Mouse (Mus musculus) CD8-positive naive resting alpha-beta T cell, adult 2 months (primary cell): ENCODE results near the gene Gm11114.

ENCODE experiments used
- DNase-seq, 2 experiments: peaks; one replicate each; pipeline ENCODE4 v3.0.0; 2022; ENCODE audit warnings: low read depth in 2 of 2, low spot score in 2 of 2

The Gm11114 gene

DNA sequence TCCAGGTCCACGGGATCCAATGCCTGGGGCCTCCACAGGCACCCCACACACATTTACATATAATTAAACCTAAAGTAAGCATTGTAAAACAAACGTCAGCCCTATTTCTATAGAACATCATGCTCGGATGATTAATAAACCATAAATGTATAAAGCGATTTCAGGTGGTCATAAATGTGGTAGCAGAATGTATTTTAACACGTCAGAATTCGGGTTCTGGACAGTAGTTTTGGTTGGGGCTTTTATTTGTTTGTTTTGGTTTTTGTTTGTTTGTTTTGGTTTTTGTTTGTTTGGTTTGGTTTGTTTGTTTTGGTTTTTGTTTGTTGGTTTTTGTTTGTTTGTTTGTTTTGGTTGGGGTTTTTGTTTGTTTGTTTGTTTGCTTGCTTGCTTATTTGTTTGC is at the start of gene Gm11114:
Gene Gm11114 (plus strand): TSS at position 301 of the 400 bp plus-strand sequence.
- no peak for DNase-seq

DNA sequence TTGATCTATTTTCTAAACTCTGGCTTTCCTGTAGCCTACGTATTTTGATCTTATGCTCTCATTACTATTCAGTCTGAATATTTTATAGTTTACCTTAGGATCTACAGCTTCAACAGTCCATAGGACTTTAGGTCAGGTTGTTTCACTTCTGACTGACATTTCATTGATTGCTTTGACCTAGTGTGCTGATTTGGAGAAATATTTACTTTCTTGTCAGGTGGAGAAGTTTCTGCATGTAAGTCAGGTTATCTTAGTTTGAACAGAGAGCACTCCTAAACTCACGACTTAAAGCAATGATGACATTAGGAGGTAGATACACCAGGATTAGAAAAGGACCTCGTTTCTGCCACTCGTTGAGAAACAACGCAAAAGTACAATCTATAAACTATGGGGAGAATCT is 45.7 kb upstream of the Gm11114 start:
- no peak for DNase-seq

DNA sequence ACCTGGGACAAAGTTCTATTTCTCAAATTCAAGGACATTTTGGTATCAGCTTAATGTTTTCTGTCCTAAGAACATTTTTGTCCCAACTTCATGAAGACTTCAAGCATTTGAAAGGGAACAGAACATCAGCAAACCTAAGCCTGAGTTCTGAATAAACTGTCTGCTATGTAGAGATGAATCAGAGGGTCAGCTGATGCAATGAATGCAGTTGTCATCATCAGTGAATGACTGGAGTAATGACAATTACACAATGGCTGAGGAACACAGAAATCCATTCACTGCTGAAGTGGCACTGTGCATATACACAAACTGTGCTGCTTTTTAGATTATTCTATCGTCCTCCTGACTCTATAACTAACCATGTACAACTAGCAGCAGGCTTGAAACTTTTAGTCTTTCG is 38.5 kb upstream of the Gm11114 start:
- no peak for DNase-seq

DNA sequence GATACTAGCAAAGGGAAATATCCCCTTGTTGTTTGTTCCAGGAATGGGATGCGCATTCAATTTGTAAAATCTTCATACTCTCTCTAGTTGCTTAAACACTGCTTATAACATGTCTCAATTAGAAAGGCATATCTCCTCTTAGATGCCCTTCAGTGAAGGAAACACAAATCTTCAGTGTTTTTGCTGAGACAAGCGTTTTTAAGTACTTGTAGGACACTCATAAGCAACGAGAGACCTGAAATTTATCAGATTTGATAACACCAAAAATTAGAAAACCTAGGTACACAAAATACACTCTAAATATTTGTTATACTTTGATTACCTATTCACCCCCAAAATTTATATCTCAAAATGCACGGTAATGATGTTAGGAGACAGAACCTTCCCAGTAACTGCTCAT is 9.7 kb upstream of the Gm11114 start:
- DNase-seq, result no peak

DNA sequence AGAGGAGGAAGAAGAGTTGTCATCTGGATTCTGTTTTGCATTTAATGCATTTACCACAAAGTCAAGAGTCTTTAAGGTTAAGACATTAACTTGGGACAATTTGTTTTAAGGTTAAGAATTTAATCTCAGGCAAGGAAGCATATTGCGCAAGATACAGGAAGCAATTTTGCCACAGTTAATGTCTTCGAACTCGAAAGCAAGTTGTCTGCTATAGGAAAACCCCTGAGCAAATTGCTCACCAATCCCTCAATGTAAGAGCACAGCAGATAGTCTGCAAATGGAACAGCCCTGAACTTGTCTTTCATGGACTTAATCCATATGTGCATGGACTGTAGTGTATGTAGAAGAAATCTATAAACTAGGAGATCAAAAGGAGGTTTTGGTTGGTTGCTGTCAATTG is 9.2 kb upstream of the Gm11114 start:
- no peak for DNase-seq

DNA sequence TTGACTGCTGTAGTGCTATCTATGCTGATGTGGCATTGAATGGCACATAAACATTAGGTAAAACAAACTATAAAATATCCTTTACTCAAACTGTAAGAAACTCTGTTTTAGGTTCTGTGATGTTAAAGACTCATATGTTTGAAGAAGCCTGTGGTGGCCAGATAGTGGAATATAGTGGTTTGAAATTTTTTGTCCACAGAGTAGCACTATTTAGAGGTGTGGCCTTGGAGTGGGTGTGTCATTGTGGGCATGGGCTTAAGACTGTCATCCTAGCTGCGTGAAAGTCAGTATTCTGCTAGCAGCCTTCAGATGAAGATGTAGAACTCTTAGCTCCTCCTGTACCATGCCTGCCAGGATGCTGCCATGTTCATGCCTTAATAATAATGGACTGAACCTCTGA is 3.5 kb downstream of the Gm11114 start:
- no peak for DNase-seq

DNA sequence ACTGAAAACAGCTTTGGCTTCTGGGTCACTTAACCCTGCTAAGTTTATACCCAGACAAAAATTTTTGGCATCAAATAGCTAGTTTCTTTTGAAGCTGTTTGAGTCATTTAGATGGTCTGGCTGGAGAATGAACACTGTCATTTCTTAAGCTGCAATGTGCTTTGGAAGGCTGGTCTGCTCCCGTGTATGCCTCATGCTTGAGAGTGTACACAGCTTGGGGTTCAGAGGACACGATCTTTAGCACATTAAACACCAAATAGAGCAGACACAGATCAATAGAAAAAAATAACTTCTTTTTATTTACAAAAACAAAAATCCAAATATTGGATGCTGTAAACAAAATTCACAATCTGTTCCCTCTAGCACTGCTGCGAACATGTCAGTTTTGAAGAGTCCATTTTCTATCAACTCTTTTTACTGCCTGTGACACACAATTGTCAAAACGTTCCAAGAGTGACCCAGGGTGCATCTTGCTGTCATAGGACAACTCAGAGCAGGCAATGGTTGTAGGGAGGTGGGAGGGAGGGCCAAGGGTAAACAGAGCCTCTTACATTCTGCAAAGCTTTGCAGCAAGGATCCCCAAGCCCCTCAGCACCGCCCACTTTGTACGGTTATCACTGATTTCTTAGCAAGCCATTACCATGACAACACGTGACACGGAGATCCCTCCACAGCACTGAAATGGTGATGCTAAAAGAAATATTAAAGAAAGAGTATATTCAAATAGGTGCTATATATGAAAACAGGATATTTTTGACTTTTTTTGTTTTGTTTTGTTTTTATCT is 7.8 kb downstream of the Gm11114 start:
- no peak for DNase-seq

DNA sequence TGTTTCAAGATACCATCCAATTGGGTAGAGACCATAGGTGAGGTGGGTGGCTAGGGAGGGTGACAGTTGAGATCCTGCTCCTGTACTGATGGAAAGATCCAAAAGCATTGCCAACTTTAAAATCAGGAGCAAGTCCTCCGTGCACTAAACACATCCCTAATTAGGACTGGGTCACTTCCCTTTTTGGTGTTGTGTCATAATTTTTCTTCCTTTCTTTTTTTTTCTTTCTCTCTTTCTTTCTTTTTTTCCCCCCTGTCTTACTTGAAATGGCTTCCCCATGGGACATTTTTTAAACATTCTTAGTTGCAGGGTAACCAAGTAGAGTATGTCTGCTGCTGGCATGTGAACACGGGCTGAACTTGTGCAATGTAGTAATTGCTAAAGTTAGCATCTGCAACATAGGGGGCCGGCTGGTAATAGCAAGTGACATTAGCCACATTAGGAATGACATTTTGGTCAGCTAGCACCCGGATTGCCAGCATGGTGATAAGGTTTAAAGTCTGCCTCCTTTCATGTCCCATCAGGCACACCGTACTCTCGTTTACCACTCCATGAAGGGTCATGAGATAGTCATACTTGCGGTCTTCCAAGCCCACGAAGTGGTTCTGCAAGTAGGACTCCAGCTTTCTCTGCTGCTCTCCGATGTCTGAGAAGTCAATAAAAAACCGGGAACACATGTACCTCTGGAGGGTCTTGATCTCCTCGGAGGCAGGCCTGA is 11.7 kb downstream of the Gm11114 start:
- DNase-seq, result no peak

DNA sequence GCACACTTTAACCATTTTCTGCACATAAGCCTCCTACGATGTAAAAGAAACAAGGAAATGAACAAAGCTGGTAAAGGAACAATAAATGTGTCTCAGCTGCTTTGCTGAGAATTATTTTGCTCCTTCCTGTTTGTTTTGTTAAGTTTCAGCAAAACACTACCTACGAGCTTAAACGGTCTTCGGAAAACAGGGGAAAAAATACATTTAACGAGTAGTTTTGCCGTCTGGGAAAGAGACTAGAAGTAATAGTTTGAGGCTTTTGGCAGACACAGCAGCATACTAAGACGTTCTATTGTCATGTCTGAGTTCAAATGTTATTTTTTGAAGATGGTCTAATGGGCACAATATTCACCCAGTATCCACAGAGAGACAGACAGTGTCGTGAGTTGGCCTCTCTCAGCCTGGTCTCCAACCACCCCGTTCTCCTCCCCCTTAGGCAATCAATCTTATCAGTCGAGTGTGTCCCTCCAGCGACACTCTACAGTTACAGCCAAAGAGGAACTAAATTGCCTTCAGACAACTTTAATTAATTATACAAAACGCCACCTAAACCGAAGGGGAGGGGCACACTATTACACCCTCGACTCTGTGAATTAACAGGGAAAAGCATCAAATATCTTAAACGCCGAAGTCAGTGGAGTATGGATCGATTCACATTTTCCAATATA is 12.8 kb downstream of the Gm11114 start:
- DNase-seq, result no peak

DNA sequence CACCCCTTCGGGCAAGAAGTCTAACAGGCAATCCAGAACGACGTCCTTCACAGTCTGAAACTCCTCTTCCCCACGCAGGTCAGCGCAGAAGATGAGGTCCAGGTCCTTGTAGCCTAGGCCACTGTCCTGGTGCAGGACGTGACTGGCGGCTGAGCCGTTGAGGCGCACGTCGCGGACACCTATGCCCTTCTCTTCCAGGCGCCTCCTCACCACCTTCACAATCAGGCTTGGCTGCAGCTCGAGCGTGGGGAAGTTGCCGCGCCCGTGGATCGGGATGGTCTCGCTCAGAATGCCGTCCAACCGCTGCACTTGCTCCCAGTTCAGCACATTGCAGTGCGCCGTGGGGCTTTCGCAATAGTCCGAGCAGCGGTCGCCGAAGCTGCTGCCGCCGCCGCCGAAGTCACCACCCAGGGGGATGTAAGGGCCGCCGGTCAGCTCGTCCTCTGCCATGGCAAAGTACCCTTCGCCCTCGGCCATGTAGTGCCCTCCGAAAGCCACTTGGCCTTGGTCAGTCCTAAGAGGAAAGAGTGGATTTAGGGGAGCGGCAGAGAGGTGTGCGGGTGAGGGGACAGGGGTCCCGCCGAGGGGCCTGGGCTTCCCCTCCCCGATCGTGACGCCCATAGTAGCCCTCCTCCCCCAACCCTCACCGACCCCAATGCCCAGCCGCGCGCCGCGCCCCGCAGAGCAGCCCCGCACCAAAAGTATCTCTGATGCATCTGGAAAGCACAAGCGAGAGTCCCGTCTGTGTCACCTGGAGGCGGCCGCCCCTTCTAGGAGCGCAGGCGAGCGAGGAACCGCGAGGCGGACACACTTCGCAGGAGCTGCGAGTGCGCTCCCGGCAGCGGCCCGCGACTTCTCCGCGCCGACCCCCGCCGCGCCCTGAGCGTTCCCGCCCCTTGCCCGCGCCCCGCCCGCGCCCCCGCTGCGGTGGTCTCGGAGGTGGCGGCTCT is 14.0 kb downstream of the Gm11114 start:
- peak; percentile 21 to 49 for DNase-seq

DNA sequence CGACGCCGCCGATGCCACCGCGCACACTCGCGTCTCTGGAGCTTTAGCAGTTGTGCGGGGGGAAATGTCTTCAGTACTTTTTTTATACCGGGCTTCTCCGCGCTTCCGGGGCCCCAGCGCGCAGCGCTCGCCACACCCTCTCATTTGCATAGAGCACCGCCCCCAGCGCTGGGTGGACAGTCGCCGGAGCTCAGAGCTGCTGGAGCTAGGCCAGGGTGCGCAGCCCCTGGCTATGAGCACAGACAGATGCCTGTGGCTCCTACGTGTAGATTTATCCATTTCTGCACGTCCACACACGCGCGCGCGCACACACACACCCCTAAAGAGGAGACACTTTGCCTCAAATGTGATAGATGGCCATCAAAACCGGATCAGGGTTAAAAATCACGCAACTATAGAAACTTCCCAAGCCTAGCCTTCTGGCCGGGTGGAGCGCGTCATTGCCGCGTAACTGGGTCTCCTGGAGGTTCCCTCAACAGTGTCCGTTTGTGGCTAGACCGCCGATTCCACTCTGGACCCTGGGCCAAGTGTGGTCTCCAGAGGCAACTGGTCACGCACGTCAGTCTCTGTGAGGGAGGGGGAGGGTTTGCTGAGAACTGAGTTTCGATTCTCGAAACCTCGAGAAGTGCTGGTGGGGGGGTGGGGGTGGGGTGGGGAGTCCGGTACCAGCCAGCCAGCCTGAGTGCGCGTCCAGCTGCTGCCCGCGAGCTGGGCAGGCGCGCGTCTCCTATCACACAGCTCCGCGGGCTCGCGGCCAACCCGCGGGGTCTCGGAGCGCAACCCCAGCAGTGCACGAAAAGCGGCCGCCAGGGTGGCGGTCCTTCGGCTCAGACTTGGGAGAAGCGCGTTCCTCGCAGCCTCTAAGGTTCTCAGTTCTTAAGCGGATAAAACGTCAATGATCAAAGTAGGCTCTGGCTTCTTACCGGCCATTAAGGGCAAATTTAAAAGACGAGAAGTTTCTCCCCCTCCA is 15.0 kb downstream of the Gm11114 start, which contains the start of gene Tent5a:
Gene Tent5a (minus strand): TSS at position 107 of the 970 bp plus-strand sequence.
- DNase-seq, result peak; percentile 69 to 70

DNA sequence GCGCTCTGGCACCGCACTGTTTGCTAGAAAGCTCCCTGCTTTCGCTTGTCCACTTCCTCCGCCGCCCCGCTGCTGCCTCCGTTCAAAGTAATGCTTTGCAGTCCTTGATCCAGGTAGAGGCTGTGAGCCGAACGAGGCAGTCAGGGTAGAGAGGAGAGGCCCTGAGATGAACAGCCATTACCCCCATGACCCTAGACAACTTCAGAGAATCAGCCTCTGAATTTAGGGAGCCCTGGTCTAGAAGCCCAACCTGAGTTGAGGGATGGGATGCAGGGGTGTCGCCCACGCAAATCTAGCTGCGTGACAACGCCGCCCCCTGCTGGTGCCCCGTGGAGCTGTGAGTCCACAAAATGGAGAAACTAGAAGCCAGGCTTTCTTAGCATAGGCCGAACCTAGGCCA is 15.7 kb downstream of the Gm11114 start:
- peak; percentile 80 to 86 for DNase-seq

DNA sequence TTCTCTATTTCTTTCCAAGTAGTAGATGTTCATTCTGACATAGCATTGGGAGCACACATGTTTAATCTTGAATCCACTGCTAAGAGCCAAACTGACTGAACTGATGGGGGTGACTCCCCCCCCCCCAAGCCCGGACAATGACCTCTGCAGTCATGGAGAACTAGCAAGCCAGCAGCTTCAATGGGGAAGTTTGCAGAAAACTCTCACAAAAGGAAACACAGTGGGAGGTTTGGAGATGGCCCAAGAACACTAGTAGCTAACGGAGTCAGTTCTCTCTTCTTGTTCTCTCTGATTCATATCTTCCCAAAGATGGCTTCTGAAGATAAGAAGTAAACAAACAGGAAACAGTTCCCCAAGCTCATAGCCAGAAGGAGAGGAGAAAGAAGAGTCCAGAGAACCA is 18.9 kb downstream of the Gm11114 start:
- no peak for DNase-seq

DNA sequence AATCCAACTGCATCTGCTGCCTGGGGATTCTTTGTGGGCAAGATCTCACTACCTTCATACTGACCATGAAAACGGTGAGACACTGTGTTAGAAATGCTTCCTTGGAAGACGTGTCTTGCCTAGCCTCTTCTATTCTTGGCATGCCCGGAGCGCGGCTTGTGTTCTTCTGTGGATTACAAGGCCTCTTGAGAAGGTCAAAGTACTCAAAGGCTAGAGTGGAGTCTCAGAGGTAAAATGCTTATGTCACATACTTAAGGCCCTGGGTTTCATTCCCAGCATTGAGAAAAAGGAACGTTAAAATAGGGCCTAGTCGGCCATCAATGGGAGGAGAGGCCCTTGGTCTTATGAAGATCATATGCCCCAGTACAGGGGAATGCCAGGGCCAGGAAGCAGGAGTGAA is 23.5 kb downstream of the Gm11114 start:
- no peak for DNase-seq

DNA sequence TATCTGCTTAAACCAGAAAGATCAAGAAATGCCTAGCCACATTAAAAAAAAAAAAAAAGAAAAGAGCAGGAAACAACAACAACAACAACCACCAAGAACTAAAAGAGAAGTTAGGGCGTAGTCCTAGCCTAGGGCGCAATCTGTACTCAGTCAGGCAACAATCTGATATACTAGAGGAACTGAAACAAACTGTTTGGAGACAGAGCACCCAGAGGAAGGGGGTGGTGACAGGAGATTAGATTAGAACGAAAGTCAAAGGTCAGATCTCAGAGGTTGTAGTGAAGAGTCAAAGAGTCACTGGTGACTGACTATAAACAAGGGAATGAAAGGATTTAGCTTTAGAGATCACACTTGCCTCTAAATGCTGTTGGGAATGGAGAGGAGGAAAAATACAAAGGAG is 27.7 kb downstream of the Gm11114 start:
- no peak for DNase-seq

DNA sequence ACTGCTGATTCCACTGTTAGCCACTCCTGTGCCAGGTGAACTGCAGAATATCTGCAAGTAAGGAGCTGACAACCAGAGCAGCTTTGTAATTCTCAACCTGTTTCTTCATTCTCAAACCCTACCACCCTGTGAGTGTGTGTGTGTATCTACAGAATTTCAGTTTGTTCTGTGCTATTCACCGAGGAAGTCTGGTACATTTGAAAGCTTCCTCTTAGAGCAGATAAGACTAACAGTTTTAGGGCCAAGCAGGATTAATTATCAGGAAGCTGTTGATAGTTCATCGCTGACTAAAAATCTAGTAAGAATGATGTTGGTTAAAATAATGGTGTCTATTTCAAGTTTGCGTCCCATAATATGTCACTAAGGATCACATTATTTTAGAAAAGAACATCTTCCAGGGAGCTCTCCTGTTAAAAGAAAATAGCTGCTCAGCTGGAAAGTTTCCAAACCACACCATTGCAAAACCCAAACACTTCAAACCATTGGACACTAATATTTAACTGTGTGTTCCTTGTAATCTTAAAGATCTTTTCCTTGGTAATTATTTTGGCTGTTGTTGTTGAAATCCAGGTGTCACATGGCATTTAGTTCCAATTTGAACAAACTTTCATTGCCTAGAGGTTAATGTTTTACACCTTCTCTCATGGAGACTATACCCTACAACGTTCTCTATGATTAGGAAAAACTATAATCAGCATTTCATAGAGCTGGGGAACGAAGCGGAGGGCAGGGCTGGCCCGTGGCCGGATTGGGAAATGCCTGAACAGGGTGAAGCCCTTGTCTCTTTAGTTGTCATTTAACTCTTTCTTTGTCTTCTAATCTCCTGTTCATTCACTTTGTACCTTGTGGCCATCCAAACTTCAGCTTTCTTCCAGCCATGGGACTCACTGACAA is 30.6 kb downstream of the Gm11114 start:
- no peak for DNase-seq

DNA sequence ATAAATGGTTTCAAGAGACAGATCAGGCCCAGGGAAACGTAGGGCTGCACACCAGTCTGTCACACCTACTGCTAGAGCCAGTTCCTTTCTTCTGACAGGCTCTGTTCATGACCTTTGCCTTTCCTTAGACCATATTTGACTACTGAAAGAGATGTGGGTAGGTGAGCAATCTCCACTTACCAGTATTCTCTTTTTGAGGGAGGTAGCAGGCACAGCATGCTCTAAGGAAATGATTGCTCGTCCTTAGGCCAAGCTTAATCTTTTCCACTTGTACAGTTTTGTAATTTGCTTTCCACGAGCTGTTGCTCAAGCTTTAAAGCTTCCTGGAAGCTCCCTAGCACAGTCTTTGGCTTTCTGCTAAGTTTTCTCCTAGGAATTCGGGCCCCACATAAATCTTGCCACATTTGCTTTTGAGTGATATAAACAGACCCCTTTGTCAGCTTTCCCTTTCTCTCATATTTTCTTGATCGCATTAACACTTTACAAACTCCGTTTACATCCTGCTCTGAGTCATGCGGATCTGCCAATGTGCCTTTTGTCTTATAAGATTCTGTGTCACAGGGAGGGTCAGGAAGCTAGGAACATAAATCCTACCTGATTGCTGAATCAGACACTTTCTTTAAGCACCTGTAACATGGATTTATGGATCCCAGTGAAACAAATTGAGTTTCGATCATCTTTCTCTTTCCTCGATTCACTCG is 35.4 kb downstream of the Gm11114 start:
- no peak for DNase-seq

DNA sequence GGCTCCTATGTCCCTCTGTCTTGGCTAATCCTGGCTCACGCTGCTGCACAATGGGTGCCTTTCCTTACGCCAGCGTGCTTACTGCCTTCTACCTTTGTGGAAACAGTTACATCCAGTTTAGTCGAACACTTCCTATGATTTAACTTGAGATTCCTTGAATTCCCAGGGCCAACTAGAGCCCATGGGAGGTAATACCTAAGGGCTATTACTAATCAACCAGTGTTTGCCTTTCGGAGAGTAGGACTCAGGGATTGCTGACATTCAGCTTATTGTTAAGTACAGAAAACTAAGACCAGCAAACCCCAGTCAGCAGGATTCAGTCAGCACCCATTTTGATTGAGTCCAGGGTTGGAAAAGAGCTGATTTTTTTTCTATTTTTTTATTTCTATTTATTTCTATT is 43.0 kb downstream of the Gm11114 start:
- DNase-seq, result no peak
